17 mouse cellular contexts compared by ENCODE assay signal in genomic region chr2:32308870-32309568, GRCm38 (mm10). TPM values are rescaled to one million over a fixed set of nuclear protein-coding genes. Genes with fewer than 3 reads are reported as not detected.
DNase-seq lines count a peak whose midpoint lies in the region; ATAC-seq and TF ChIP-seq lines count a peak whose summit lies in the region.
"Had no signal": no experiment of that assay in that cellular context is flagged by ENCODE, and none has a peak within 500 bp of the region (broad histone marks: within the 10 kb centered on the region; RNA-seq: fewer than 3 reads in every experiment).

No protein-coding gene starts in this region.

- no peak for ATAC-seq in kidney, postnatal 0 days (replicated peaks; ENCODE audit: low FRiP score, low read depth)
- ATAC-seq in limb, embryonic 11.5 days (ENCODE audit: insufficient number of reproducible peaks, low FRiP score, low TSS enrichment, low read depth): no peak
- no peak for ATAC-seq in megakaryocyte progenitor cell, adult 5-6 weeks (replicated peaks; ENCODE audit: poor library complexity)
- ATAC-seq: activated CD4-positive, CD25-positive, alpha-beta regulatory T cell, adult 4 months; forebrain, embryonic 15.5 days; inflammation-experienced regulatory T-cells, adult 6 months; Patski had no signal

- H3K27ac ChIP-seq in kidney, postnatal 0 days: no peak overlapping the region
- no peak overlapping the region for H3K27ac ChIP-seq in embryonic facial prominence, embryonic 10.5 days (replicated peaks)
- H3K27ac ChIP-seq in limb, embryonic 11.5 days (replicated peaks; ENCODE audit: low read depth, low read length): 0 out of 2 replicates have a peak overlapping the region, but pooled peaks have one; percentile 8
- H3K27ac ChIP-seq: forebrain, embryonic 15.5 days; heart, embryonic 13.5 days; kidney, embryonic 15.5 days; layer of hippocampus, adult 2 months had no signal

- H3K9ac ChIP-seq in kidney, postnatal 0 days (ENCODE audit: low read depth, low read length): 0 out of 2 replicates have a peak overlapping the region, but pooled peaks have one; percentile 3
- no peak overlapping the region; the same call in 1 of the 2 replicates for H3K9ac ChIP-seq in limb, embryonic 11.5 days (ENCODE audit: low read length)
- H3K9ac ChIP-seq: forebrain, embryonic 15.5 days; heart, embryonic 13.5 days; kidney, embryonic 15.5 days had no signal

- no peak for TF ChIP-seq CTCF in kidney, postnatal 0 days (IDR thresholded peaks at IDR 0.05; ENCODE audit: low read depth)

- H3K4me1 ChIP-seq in kidney, postnatal 0 days (replicated peaks; ENCODE audit: insufficient read depth, low read length): peaks cover 12% of the 10 kb centered on the region
- peaks cover 60% of the 10 kb centered on the region for H3K4me1 ChIP-seq in embryonic facial prominence, embryonic 10.5 days
- H3K4me1 ChIP-seq in limb, embryonic 11.5 days (ENCODE audit: control insufficient read depth, insufficient read depth, low read length): peaks cover 25% of the 10 kb centered on the region

- H3K4me2 ChIP-seq in kidney, postnatal 0 days (ENCODE audit: low read length): no peak overlapping the region
- no peak overlapping the region for H3K4me2 ChIP-seq in limb, embryonic 11.5 days (ENCODE audit: low read depth, severe bottlenecking)
- H3K4me2 ChIP-seq: forebrain, embryonic 15.5 days; heart, embryonic 13.5 days; kidney, embryonic 15.5 days had no signal

- DNase-seq in cerebellum, postnatal 36 days: peak; percentile 51 to 56
- no peak for DNase-seq in cerebellum, adult 9-11 months
- no peak for DNase-seq in kidney, postnatal 0 days (ENCODE audit: low spot score)
- no peak for DNase-seq in kidney, postnatal 14 days
- DNase-seq in embryonic facial prominence, embryonic 10.5 days (ENCODE audit: low spot score): no peak
- no peak for DNase-seq in limb, embryonic 11.5 days (ENCODE audit: low spot score)
- DNase-seq: thymus, adult 18-20 months had no signal

- no peaks in the 10 kb centered on the region for H3K9me3 ChIP-seq in kidney, postnatal 0 days (replicated peaks; ENCODE audit: low read length)
- H3K9me3 ChIP-seq in embryonic facial prominence, embryonic 10.5 days: no peaks in the 10 kb centered on the region
- H3K9me3 ChIP-seq in limb, embryonic 11.5 days (ENCODE audit: control insufficient read depth, low read length): no peaks in the 10 kb centered on the region
- H3K9me3 ChIP-seq: forebrain, embryonic 15.5 days; heart, embryonic 13.5 days; kidney, embryonic 15.5 days had no signal

- no peaks in the 10 kb centered on the region for H3K27me3 ChIP-seq in kidney, postnatal 0 days (ENCODE audit: insufficient read depth, low read length)
- peaks cover 26% of the 10 kb centered on the region for H3K27me3 ChIP-seq in embryonic facial prominence, embryonic 10.5 days (replicated peaks; ENCODE audit: low read depth, poor library complexity, severe bottlenecking)
- H3K27me3 ChIP-seq in limb, embryonic 11.5 days (ENCODE audit: control insufficient read depth, insufficient read depth, low read length): no peaks in the 10 kb centered on the region
- H3K27me3 ChIP-seq: forebrain, embryonic 15.5 days; kidney, embryonic 15.5 days; Patski had no signal

- 85% methylated on average over 16 of the region's 16 CpGs for WGBS in kidney, postnatal 0 days
- WGBS in embryonic facial prominence, embryonic 10.5 days: 85% methylated on average over 16 of the region's 16 CpGs
- 85% methylated on average over 16 of the region's 16 CpGs for WGBS in limb, embryonic 11.5 days

- H3K4me3 ChIP-seq in kidney, postnatal 0 days (replicated peaks; ENCODE audit: low read depth, low read length): no peak overlapping the region
- H3K4me3 ChIP-seq in embryonic facial prominence, embryonic 10.5 days: 0 out of 2 replicates have a peak overlapping the region, but pooled peaks have one; percentile 17
- H3K4me3 ChIP-seq in limb, embryonic 11.5 days (ENCODE audit: low read depth, low read length): no peak overlapping the region
- H3K4me3 ChIP-seq: forebrain, embryonic 15.5 days; heart, embryonic 13.5 days; kidney, embryonic 15.5 days; layer of hippocampus, adult 2 months had no signal

- H3K36me3 ChIP-seq in kidney, postnatal 0 days (ENCODE audit: insufficient read depth, low read length): peaks cover 31% of the 10 kb centered on the region
- H3K36me3 ChIP-seq in embryonic facial prominence, embryonic 10.5 days (replicated peaks): peaks cover 74% of the 10 kb centered on the region
- peaks cover 25% of the 10 kb centered on the region for H3K36me3 ChIP-seq in limb, embryonic 11.5 days (ENCODE audit: control insufficient read depth, insufficient read depth, low read length)

RNA-seq across cellular contexts. Expression of gene Swi5, which starts 21.1 kb away (rescaled TPM):
- polyA plus RNA-seq in kidney, postnatal 0 days (2015; fragmentation: Nextera tagmentation; extraction: Ambion mirVana): 436 and 445 TPM in 2 replicates
- polyA plus RNA-seq in embryonic facial prominence, embryonic 10.5 days (2016; fragmentation: Nextera tagmentation; extraction: Ambion mirVana): 522 and 535 TPM in 2 replicates
- polyA plus RNA-seq in limb, embryonic 11.5 days (2014; fragmentation: Nextera tagmentation; extraction: Ambion mirVana): 272 and 354 TPM in 2 replicates
- 198 and 268 TPM in 2 replicates for total RNA-seq in megakaryocyte progenitor cell, adult 5-6 weeks (2015)
- 359 and 386 TPM in 2 replicates for total RNA-seq in megakaryocyte progenitor cell, adult 5-6 weeks (2017)

RNA-seq across cellular contexts. Expression of gene Golga2, which starts 21.8 kb away (rescaled TPM):
- polyA plus RNA-seq in kidney, postnatal 0 days (2015; fragmentation: Nextera tagmentation; extraction: Ambion mirVana): 17.2 and 18.7 TPM in 2 replicates
- 20.2 and 22.5 TPM in 2 replicates for polyA plus RNA-seq in embryonic facial prominence, embryonic 10.5 days (2016; fragmentation: Nextera tagmentation; extraction: Ambion mirVana)
- polyA plus RNA-seq in limb, embryonic 11.5 days (2014; fragmentation: Nextera tagmentation; extraction: Ambion mirVana): 18.1 and 18.9 TPM in 2 replicates
- 14.2 and 17.3 TPM in 2 replicates for total RNA-seq in megakaryocyte progenitor cell, adult 5-6 weeks (2015)
- 50.4 and 50.7 TPM in 2 replicates for total RNA-seq in megakaryocyte progenitor cell, adult 5-6 weeks (2017)

RNA-seq across cellular contexts. Expression of gene Ciz1, which starts 43.1 kb away (rescaled TPM):
- polyA plus RNA-seq in kidney, postnatal 0 days (2015; fragmentation: Nextera tagmentation; extraction: Ambion mirVana): 33.7 and 33.8 TPM in 2 replicates
- polyA plus RNA-seq in embryonic facial prominence, embryonic 10.5 days (2016; fragmentation: Nextera tagmentation; extraction: Ambion mirVana): 65.8 and 66.4 TPM in 2 replicates
- polyA plus RNA-seq in limb, embryonic 11.5 days (2014; fragmentation: Nextera tagmentation; extraction: Ambion mirVana): 52.2 and 67.8 TPM in 2 replicates
- 59.9 and 69.0 TPM in 2 replicates for total RNA-seq in megakaryocyte progenitor cell, adult 5-6 weeks (2015)
- 46.6 and 55.3 TPM in 2 replicates for total RNA-seq in megakaryocyte progenitor cell, adult 5-6 weeks (2017)

RNA-seq across cellular contexts. Expression of gene Dnm1, which starts 44.1 kb away (rescaled TPM):
- 5.3 and 5.6 TPM in 2 replicates for polyA plus RNA-seq in kidney, postnatal 0 days (2015; fragmentation: Nextera tagmentation; extraction: Ambion mirVana)
- polyA plus RNA-seq in embryonic facial prominence, embryonic 10.5 days (2016; fragmentation: Nextera tagmentation; extraction: Ambion mirVana): 20.7 and 23.5 TPM in 2 replicates
- polyA plus RNA-seq in limb, embryonic 11.5 days (2014; fragmentation: Nextera tagmentation; extraction: Ambion mirVana): 36.1 and 39.9 TPM in 2 replicates
- not detected in 2 replicates for total RNA-seq in megakaryocyte progenitor cell, adult 5-6 weeks (2015)
- total RNA-seq in megakaryocyte progenitor cell, adult 5-6 weeks (2017): not detected in 2 replicates
- total RNA-seq: granulocyte monocyte progenitor cell, adult 5-6 weeks; monocyte, adult 5-6 weeks had no signal
- polyA plus RNA-seq: activated CD4-positive, CD25-positive, alpha-beta regulatory T cell, adult 4 months; inflammation-experienced regulatory T-cells, adult 6 months had no signal

RNA-seq across cellular contexts. Expression of gene Uck1, which starts 49.1 kb away (rescaled TPM):
- polyA plus RNA-seq in kidney, postnatal 0 days (2015; fragmentation: Nextera tagmentation; extraction: Ambion mirVana): 57.9 and 66.7 TPM in 2 replicates
- polyA plus RNA-seq in embryonic facial prominence, embryonic 10.5 days (2016; fragmentation: Nextera tagmentation; extraction: Ambion mirVana): 74.7 and 84.0 TPM in 2 replicates
- 58.6 and 61.5 TPM in 2 replicates for polyA plus RNA-seq in limb, embryonic 11.5 days (2014; fragmentation: Nextera tagmentation; extraction: Ambion mirVana)
- 30.3 and 37.0 TPM in 2 replicates for total RNA-seq in megakaryocyte progenitor cell, adult 5-6 weeks (2015)
- total RNA-seq in megakaryocyte progenitor cell, adult 5-6 weeks (2017): 25.2 and 26.9 TPM in 2 replicates

Comparison
In these comparisons a context has a peak if more than half of its experiments do, and no peak if none do; other contexts are left out.
1. DNase-seq: peak in cerebellum, postnatal 36 days (2 of 2); none in cerebellum, adult 9-11 months (single experiment), kidney, postnatal 0 days (single experiment), kidney, postnatal 14 days (single experiment), embryonic facial prominence, embryonic 10.5 days (single experiment) and limb, embryonic 11.5 days (single experiment).